Mouse (Mus musculus) midbrain, postnatal 0 days (tissue): ENCODE results near the gene Casp8. TPM values are rescaled to one million over a fixed set of nuclear protein-coding genes. Genes with fewer than 3 reads are reported as not detected.

Experiments used
- ATAC-seq: fragments of 200-750 bp; cut with Nextera tagmentation; 2 replicates; pipeline ENCODE4 v1.8.0; 2017; ENCODE audit warnings: moderate number of reproducible peaks, mild to moderate bottlenecking, moderate TSS enrichment, moderate library complexity; ENCODE audit not compliant: low FRiP score
- DNase-seq: peaks from one replicate; pipeline ENCODE4 v3.0.0-alpha.2; 2015; ENCODE audit warnings: low spot score
- H3K27ac ChIP-seq: fragments of 300-500 bp; sonication (generic); 2 replicates; pipeline ENCODE4 v1.5.1; 2014; ENCODE audit warnings: low read depth, mild to moderate bottlenecking, low read length, mixed read lengths
- H3K27me3 ChIP-seq: fragments of 300-500 bp; sonication (generic); 2 replicates; pipeline ENCODE4 v1.6.1; 2014; ENCODE audit warnings: low read length, control low read depth, mixed read lengths; ENCODE audit not compliant: insufficient read depth
- H3K36me3 ChIP-seq: fragments of 300-500 bp; sonication (generic); 2 replicates; pipeline ENCODE4 v1.6.1; 2014; ENCODE audit warnings: low read length, control low read depth, mixed read lengths; ENCODE audit not compliant: insufficient read depth
- H3K4me1 ChIP-seq: fragments of 300-500 bp; sonication (generic); 2 replicates; pipeline ENCODE4 v1.6.1; 2014; ENCODE audit warnings: mild to moderate bottlenecking, control low read depth, antibody characterized with exemption, low read length, mixed read lengths; ENCODE audit not compliant: insufficient read depth
- H3K4me2 ChIP-seq: fragments of 300-500 bp; sonication (generic); 2 replicates; pipeline ENCODE4 v1.6.1; 2014; ENCODE audit warnings: low read depth, mild to moderate bottlenecking, low read length, mixed read lengths; ENCODE audit not compliant: poor library complexity, severe bottlenecking
- H3K4me3 ChIP-seq: fragments of 300-500 bp; sonication (generic); 2 replicates; pipeline ENCODE4 v1.5.1; 2014; ENCODE audit warnings: low read depth, mild to moderate bottlenecking, low read length, moderate library complexity
- H3K9ac ChIP-seq: fragments of 300-500 bp; sonication (generic); replicated peaks from 2 replicates; pipeline ENCODE4 v1.6.1; 2014; ENCODE audit warnings: mild to moderate bottlenecking, low read length, moderate library complexity, mixed read lengths; ENCODE audit not compliant: poor library complexity, severe bottlenecking
- H3K9me3 ChIP-seq: fragments of 300-500 bp; sonication (generic); 2 replicates; pipeline ENCODE4 v1.6.1; 2016; ENCODE audit warnings: low read length, control low read depth
- CTCF ChIP-seq: IDR thresholded peaks from 2 replicates; pipeline ENCODE4 v1.5.1; 2016; ENCODE audit warnings: antibody characterized with exemption, mild to moderate bottlenecking
- WGBS: fragments of 180-500 bp; shearing (Covaris S2); extraction: QIAGEN DNeasy Blood & Tissue Kit; methylation state at CpG from one replicate; pipeline ENCODE4 v1.1.7; 2014; 5-methylcytosine and 5-hydroxymethylcytosine counted together
- polyA plus RNA-seq: library from polyadenylated mRNA; unstranded; fragments of >200 nt; fragmentation: Nextera tagmentation; extraction: Ambion mirVana; gene quantifications from 2 replicates; pipeline ENCODE4 v1.2.1, GENCODE M21; 2015
- total RNA-seq: library from RNA; depleted of rRNA; stranded (reverse); fragments of >200 nt; gene quantifications from 2 replicates; pipeline ENCODE4 v1.2.3, GENCODE M21; 2014

Casp8 gene
- total and polyA plus RNA-seq, 2 experiments from 2014 or later, result 2.2 to 4.3 TPM

DNA sequence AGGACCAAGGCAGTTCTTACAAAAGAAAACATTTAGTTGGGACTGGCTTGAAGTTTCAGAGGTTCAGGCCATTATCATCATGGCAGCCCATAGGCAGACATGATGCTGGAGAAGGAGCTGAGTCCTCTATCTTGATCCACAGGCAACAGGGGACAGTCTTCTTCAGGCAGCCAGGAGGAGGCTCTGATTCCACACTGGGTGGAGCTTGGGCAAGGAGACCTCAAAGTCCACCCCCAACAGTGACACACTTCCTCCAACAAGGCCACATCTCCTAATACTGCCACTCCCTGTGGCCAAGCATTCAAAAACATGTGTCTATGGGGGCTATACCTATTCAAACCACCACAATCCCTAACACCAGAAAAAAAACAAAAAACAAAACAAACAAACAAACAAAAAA lies 21.9 kb upstream of the Casp8 start:
- DNase-seq (no peak), ATAC-seq (no peak)
- no peaks in the 10 kb centered on the region for H3K4me1 ChIP-seq
- H3K9me3 ChIP-seq, result no peaks in the 10 kb centered on the region
- H3K9ac ChIP-seq, result no peak overlapping the region
- H3K36me3 ChIP-seq, result no peaks in the 10 kb centered on the region
- no peak overlapping the region for H3K4me2 ChIP-seq
- H3K27me3 ChIP-seq, result no peaks in the 10 kb centered on the region
- no peak overlapping the region for H3K4me3 ChIP-seq
- H3K27ac ChIP-seq, result no peak overlapping the region
- no peak for TF ChIP-seq CTCF

DNA sequence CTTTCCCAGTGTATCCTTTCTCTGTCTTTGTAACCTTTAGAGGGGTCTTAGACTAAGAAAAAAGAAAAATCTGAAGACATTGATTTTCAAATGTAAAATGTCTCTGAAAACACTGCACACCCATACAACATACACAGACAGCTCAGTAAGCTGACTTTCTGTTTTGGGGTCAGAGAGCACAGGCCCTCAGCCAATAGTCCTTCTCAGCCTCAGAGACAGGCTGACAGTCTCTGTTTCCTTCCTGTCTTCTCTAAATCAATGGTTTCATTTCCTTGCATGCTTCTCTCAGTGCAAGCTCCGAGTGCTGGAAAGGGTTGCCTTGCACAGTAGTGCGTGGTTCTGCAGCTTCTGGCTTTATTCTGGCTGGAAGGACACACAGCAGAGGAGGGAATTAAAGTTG lies 21.3 kb upstream of the Casp8 start:
- no peak for TF ChIP-seq CTCF
- DNase-seq, result no peak
- no peak for ATAC-seq
- Histone ChIP-seq H3K27me3 (no peaks in the 10 kb centered on the region), H3K4me1 (no peaks in the 10 kb centered on the region), H3K4me2 (no peak overlapping the region), H3K27ac (no peak overlapping the region), H3K9me3 (no peaks in the 10 kb centered on the region), H3K4me3 (no peak overlapping the region), H3K36me3 (no peaks in the 10 kb centered on the region), H3K9ac (no peak overlapping the region)
- 59% methylated on average over 2 of the region's 2 CpGs for WGBS

DNA sequence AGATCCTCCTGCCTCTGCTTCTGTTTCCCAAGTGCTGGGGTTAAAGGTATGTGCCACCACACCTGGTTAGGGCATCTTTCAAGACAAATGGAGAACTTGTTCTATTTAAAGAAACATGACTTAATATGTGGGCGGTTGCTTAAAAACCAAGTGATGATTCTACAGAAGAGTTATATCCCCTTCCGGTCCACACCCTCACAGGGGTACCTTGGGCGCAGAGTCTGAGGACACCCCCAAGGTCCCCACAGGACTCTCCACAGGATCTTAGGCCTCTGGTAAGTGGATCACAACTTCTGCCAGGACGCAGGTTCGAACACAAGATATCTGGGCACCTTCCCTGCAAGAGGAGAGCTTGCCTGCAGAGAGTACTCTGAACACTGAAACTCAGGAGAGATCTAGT lies 19.8 kb upstream of the Casp8 start:
- TF ChIP-seq CTCF, result no peak
- Histone ChIP-seq H3K4me3 (no peak overlapping the region), H3K36me3 (no peaks in the 10 kb centered on the region), H3K9me3 (no peaks in the 10 kb centered on the region), H3K4me1 (no peaks in the 10 kb centered on the region), H3K27ac (no peak overlapping the region), H3K4me2 (no peak overlapping the region), H3K27me3 (no peaks in the 10 kb centered on the region), H3K9ac (no peak overlapping the region)
- no peak for ATAC-seq
- 93% methylated on average over 5 of the region's 5 CpGs for WGBS
- no peak for DNase-seq

DNA sequence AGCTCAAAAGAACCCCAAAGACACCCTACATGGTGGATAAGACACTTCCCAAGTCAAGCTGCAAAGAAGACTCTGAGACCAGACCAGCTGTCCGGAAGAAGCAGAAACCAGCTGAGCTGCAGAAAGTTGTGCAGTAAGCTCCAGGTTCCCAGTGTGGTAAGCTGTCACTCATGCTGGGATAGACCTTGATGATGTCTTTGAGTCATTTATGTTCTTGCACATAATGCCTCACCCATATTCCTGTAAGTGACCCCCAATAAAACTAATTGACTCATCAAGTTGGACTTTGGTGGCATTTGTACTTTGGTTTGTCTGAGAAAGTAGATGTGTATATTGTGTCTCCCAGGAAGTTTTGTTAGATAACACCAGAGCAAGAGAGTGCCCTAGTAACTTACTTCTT lies 17.6 kb upstream of the Casp8 start:
- Histone ChIP-seq H3K9ac (no peak overlapping the region), H3K4me3 (no peak overlapping the region), H3K9me3 (no peaks in the 10 kb centered on the region), H3K27ac (no peak overlapping the region), H3K4me1 (no peaks in the 10 kb centered on the region), H3K4me2 (no peak overlapping the region), H3K27me3 (no peaks in the 10 kb centered on the region), H3K36me3 (no peaks in the 10 kb centered on the region)
- DNase-seq (no peak), ATAC-seq (no peak)
- TF ChIP-seq CTCF, result no peak
- 100% methylated on average over 1 of the region's 1 CpGs for WGBS

DNA sequence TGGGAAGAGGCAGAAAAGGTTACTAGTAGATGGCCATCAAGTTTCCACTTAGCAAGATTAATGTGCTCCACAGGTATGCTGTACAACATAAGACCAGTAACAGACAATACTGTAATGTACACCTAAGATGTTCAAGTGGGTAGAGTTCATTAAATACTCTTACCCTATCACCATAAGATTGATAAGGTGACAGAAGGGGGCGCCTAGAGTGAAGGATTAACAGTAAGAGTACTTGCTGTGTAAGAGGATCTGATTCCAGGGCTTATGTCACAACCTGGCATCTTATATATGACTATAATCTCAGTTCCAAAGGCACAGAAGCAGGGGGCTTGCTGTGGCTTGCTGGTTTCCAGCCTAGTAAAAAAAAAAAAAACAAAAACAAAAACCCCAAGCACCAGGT lies 16.9 kb upstream of the Casp8 start:
- WGBS, result 17% methylated on average over 1 of the region's 1 CpGs
- H3K4me2 ChIP-seq, result no peak overlapping the region
- no peak for ATAC-seq

DNA sequence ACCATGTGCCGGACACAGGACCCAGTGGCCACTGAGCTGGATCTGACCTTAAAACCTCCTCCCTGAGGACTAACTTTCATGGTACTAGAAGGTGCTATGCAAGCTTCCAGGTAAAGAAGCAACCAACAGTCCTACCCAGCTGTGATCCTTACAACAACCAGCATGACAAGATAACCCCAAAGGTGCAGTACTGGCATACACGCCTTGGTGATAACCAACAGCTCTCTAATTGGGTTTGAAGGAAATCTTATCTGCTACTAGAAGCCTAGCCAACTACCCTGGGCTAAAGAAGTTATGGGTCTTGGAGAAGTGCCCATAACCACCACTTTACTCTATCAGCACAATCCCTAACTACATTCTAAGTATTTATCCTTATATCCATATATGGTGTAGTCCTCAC lies 8.9 kb upstream of the Casp8 start:
- no peak overlapping the region for H3K9ac ChIP-seq
- TF ChIP-seq CTCF, result no peak

More for the DNA sequence above, 16.9 kb upstream of the Casp8 start:
- no peaks in the 10 kb centered on the region for H3K27me3 ChIP-seq
- H3K4me3 ChIP-seq, result no peak overlapping the region
- no peak overlapping the region for H3K27ac ChIP-seq
- H3K4me1 ChIP-seq, result no peaks in the 10 kb centered on the region
- H3K9me3 ChIP-seq, result no peaks in the 10 kb centered on the region
- H3K9ac ChIP-seq, result no peak overlapping the region
- TF ChIP-seq CTCF, result no peak
- no peak for DNase-seq
- no peaks in the 10 kb centered on the region for H3K36me3 ChIP-seq

DNA sequence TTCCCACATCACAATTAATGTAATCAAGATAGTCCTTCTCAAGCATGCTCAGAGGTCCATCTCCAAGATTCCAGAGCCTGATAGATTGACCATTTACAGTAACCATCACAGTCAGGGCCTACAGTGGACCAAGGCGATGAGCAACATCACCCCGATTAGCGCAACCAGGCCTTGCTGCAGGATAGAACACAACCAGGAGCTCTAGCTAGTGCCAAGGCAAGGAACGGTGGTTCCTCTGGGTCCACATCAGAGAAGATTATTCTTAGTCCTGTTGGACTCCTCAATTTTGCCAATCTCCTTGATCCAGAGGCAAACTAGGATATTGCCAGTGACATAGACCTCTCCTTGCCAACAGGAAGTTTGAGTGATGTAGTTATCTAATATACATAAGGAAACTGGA lies 6.8 kb upstream of the Casp8 start:
- no peaks in the 10 kb centered on the region for H3K9me3 ChIP-seq
- no peaks in the 10 kb centered on the region for H3K36me3 ChIP-seq
- H3K4me3 ChIP-seq, result no peak overlapping the region
- H3K4me2 ChIP-seq, result no peak overlapping the region
- 91% methylated on average over 4 of the region's 4 CpGs for WGBS
- no peak overlapping the region for H3K27ac ChIP-seq
- no peak overlapping the region for H3K9ac ChIP-seq
- H3K27me3 ChIP-seq, result no peaks in the 10 kb centered on the region
- H3K4me1 ChIP-seq, result no peaks in the 10 kb centered on the region
- no peak for DNase-seq
- ATAC-seq, result no peak
- no peak for TF ChIP-seq CTCF

More for the DNA sequence above, 8.9 kb upstream of the Casp8 start:
- H3K27me3 ChIP-seq, result no peaks in the 10 kb centered on the region
- ATAC-seq (no peak), DNase-seq (no peak)
- H3K4me2 ChIP-seq, result no peak overlapping the region
- WGBS, result 96% methylated on average over 2 of the region's 2 CpGs
- no peaks in the 10 kb centered on the region for H3K9me3 ChIP-seq
- no peaks in the 10 kb centered on the region for H3K4me1 ChIP-seq
- H3K4me3 ChIP-seq, result no peak overlapping the region
- no peaks in the 10 kb centered on the region for H3K36me3 ChIP-seq
- no peak overlapping the region for H3K27ac ChIP-seq
